Mouse (Mus musculus): ENCODE data around the gene Fgfr2.

- TF ChIP-seq CTCF (IDR thresholded peaks at IDR 0.05) (no peak), EP300 (IDR thresholded peaks at IDR 0.05) (no peak)
Measured at GRCm38 (mm10) chr7:133085408-133085807, 37.7 kb downstream of the Fgfr2 start.
